Mouse (Mus musculus): ENCODE measurements at regions not wholly inside any gene's neighbourhood (a gene's known extent, or its start where the extent isn't known, plus 50 kb on each side); places are given as distances from the start of the nearest gene placed in this dataset.

- DNase-seq (ENCODE audit: low spot score) = no peak
Measured at GRCm38 (mm10) chr15:36427334-36427733, 580.2 kb downstream of the Zfp706 start.

- DNase-seq (ENCODE audit: low spot score) = no peak
Measured at GRCm38 (mm10) chr15:36425902-36426301, 581.7 kb downstream of the Zfp706 start.

- DNase-seq (ENCODE audit: low spot score) = no peak
Measured at GRCm38 (mm10) chr15:36424047-36424446, 583.5 kb downstream of the Zfp706 start.

GRCm38 (mm10) chr15:36422781-36423180, 584.8 kb downstream of the Zfp706 start:
- no peak for DNase-seq (ENCODE audit: low spot score)

- DNase-seq (ENCODE audit: low spot score) = peak; percentile 22
Measured at GRCm38 (mm10) chr15:36419943-36420480, 587.6 kb downstream of the Zfp706 start.

DNA sequence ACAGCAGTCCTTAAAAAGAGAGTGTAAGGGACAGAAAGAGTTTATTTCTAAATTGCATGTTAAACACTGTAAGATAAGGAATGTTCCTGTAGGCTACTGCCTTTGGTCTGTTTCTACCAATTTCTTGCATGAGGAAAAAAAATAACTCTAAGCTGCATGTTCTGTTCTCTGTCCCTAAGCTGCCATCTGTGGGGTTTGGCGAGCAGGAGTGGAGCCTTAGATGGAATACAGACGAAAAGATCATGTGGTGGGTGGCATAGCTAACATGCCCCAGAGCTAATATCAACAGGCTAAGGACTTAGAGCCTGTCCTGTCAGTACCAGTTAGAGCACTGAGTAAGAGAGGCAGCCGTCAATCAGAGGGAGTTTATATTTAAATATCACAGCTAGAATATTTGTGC, 590.1 kb downstream of the Zfp706 start:
- no peak for DNase-seq (ENCODE audit: low spot score)

DNA sequence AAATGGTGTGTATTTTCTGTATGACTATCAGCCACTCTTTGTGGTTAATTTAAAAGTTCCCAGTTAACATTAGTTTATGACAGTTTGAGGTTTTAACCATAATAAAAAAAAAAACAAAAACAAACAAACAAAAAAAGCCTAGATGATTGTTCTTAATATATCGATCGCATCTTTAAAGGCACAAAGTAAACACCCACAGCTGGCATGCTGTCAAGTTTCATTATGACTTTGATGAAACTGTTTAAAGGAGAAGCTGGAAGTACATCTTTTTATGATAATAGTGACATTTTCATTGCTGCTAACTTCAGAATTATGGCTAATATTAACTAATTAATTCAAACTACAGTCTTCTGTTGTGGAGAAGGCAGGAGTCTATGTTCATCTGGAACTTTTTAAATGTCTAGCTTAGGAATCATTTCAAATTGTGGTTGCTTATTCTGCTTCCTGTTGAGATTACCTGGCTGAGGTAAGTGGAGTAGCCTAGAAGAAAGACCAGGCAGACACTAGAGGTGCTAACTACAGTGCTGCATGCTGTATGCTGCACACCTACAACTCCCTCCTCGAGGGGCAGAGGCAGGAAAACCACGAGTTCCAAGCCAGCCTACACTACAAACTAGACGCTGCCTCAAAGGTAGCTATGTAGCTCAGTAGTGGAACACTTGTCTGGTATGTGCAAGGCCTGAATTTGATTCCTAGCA, 591.9 kb downstream of the Zfp706 start:
- no peak for DNase-seq (ENCODE audit: low spot score)

GRCm38 (mm10) chr15:36412016-36412415, 595.6 kb downstream of the Zfp706 start:
- DNase-seq (ENCODE audit: low spot score) = no peak

GRCm38 (mm10) chr15:36405446-36405845, 602.1 kb downstream of the Zfp706 start:
- no peak for DNase-seq (ENCODE audit: low spot score)

GRCm38 (mm10) chr15:36403336-36404119, 604.0 kb downstream of the Zfp706 start:
- no peak for DNase-seq (ENCODE audit: low spot score)

GRCm38 (mm10) chr15:36402051-36402450, 605.5 kb downstream of the Zfp706 start:
- DNase-seq (ENCODE audit: low spot score) = no peak

DNA sequence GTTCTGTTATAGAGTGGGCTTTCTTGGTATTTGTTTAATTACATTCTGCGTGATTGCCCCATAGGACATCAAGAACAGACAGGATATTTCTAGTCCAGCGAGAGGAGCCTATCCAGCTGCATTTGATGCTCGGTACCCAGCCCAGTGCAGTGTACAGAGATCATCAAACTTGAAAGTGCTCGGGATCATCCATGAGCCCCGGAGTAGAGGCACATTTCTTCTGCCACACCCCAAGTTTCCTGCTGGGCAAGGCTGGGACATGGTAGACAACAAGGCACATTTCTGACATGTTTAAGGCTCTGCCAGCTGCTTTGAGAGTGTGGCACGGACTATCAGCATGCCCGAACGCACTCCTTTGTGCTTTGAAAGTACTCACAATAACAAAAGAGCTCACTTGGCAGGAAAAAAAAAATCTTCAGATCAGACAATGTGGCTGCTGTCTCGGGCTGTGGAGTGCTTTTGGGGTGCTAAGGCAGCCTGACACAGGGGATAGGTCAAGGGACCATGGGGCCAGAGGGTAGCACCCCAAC, 607.2 kb downstream of the Zfp706 start:
- DNase-seq (ENCODE audit: low spot score) = no peak

GRCm38 (mm10) chr15:36399355-36400012, 608.1 kb downstream of the Zfp706 start:
- DNase-seq (ENCODE audit: low spot score) = no peak

DNA sequence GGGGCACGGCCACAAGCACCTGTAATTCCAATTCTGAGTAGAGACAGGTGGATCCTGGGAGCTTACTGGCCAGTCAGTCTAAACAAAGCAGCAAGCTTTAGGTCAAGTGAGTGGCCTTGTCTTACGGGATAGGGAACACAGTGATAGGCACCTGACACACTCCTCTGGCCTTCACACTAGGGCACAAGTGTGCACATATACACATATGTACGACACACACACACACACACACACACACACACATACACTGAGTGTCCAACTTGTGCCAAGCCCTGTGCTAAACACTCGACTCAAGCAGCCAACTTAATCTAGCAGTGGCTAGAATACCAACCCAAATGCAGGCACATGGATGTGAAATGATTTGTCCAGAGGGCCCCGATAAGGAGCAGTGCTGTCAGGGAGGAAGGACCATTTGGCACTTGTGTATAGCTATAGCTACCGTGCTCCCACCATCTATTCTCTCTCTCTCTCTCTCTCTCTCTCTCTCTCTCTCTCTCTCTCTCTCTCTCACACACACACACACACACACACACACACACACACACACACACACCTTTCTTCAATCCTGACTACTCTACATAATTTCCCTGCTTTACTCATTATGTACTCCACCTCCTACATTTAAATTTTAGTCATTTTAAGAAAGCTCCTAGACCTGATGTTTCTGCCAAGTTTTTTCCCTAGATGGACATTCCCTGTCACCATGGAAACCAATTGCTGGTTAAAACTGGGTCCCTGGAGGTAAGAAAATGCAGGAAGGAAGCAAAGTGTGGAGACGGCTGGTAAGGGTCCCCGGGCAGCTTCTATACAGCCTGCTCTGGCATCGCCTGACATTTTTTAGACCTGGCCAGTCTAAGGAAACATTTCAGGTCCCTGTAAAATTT, 609.2 kb downstream of the Zfp706 start:
- no peak for DNase-seq (ENCODE audit: low spot score)

DNA sequence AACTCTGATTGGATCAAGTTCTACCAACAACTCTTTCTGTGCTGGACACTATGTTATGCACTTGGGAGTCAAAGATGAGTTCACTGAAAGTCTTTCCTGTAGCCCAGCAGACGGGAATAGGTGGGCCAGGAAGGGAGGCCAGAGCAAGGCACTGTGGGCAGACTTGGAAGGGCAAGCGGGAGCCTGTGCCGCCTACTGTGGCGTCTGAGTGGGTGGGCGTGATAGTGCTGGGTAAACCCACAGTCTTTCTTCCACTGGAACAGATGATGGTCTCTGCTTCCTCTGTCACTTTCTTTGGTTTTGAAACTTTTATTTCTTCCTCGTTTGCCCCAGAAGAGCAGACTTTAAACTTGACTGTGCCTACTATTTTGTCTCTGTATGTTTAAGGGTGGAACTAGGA, 610.8 kb downstream of the Zfp706 start:
- DNase-seq (ENCODE audit: low spot score) = no peak

DNA sequence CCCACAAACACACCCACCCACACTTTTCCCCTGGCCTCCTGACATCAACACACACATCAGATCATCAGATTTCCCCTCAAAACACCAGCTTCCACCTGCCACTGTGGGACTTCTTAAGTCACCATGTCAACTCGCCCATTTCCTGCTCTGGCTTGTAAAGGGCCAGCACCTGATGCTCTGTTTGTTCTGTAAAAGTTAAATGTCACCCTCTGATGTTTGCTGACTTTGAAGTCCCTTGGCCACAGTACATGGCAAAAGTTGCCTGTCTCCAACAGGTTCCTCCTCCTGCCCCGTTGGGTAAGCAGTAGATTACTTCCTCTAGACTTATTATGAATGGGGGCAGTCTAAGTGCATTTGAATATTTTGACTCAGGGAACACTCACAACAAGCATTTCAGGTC, 611.3 kb downstream of the Zfp706 start:
- no peak for DNase-seq (ENCODE audit: low spot score)

GRCm38 (mm10) chr15:36395672-36396050, 611.9 kb downstream of the Zfp706 start:
- no peak for DNase-seq (ENCODE audit: low spot score)

DNA sequence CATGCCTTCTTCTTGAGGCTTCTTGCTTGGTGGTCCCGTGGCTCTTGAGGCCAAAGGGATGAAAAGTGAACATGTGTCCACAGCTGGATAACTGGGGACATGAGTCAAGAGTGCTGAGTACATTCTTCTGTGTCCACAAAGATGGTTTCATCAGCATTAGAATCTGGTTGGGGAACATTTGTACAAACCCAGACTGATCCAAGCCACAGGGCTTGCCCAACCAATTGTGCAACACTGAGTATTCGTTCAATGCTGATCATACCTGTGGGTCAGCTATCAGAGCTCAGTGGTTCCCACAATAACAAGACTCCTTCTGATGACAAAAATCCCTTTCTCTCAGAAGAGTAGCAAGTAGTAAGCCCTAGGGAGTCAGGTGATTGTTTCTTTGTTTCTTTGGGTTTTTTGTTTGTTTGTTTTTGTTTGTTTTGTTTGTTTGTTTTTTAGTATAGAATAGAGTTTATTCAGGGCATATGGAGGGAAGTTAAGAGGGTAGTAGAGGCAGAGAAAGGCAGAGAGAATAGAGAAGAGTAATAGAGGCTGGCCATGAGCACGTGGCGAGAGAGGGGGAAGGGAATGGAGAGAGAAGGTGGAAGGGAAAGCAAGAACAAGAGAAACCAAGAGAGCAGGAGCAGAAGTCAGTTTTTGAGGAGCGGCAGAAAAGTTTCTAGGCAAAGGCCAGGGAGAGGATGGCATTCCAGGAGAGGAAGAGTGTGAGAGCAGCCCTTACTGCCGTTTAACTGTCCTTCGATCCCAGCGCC, 612.5 kb downstream of the Zfp706 start:
- DNase-seq (ENCODE audit: low spot score) = no peak

GRCm38 (mm10) chr15:36389775-36390174, 617.8 kb downstream of the Zfp706 start:
- DNase-seq (ENCODE audit: low spot score) = peak; percentile 19

- no peak for DNase-seq (ENCODE audit: low spot score)
Measured at GRCm38 (mm10) chr15:36381228-36381671, 626.3 kb downstream of the Zfp706 start.

Measured in urinary bladder, postnatal 25 days (tissue).